ENCODE assay signal across 23 mouse cellular contexts in genomic region chr4:126415707-126416106, GRCm38 (mm10).
"Had no signal": no experiment of that assay in that cellular context is flagged by ENCODE, and none has a peak within 500 bp of the region (broad histone marks: within the 10 kb centered on the region; RNA-seq: fewer than 3 reads in every experiment).

No protein-coding gene starts in this region.

- H3K4me2 ChIP-seq: limb, embryonic 12.5 days; limb, embryonic 15.5 days; liver, embryonic 11.5 days; lung, embryonic 14.5 days; midbrain, embryonic 13.5 days; neural tube, embryonic 12.5 days; neural tube, embryonic 15.5 days had no signal

- DNase-seq: kidney, postnatal 14 days; kidney, postnatal 4 days; left cerebral cortex, postnatal 4 days; liver, postnatal 0 days; lung, embryonic 14.5 days; right cerebral cortex, adult 18-20 months; right cerebral cortex, postnatal 14 days; right cerebral cortex, postnatal 4 days; thymus, adult 2 months; thymus, postnatal 14 days; thymus, postnatal 4 days had no signal

- H3K27ac ChIP-seq: limb, embryonic 12.5 days; limb, embryonic 15.5 days; liver, embryonic 14.5 days; midbrain, embryonic 10.5 days; midbrain, embryonic 13.5 days; neural tube, embryonic 12.5 days; neural tube, embryonic 15.5 days; stomach, postnatal 0 days had no signal

- H3K4me3 ChIP-seq: limb, embryonic 12.5 days; limb, embryonic 15.5 days; megakaryocyte, embryonic 14.5 days; midbrain, embryonic 10.5 days; midbrain, embryonic 13.5 days; neural tube, embryonic 12.5 days; neural tube, embryonic 15.5 days had no signal

- H3K27me3 ChIP-seq: limb, embryonic 12.5 days; limb, embryonic 15.5 days; megakaryocyte, embryonic 14.5 days; midbrain, embryonic 13.5 days; neural tube, embryonic 12.5 days; neural tube, embryonic 15.5 days had no signal

- H3K36me3 ChIP-seq: midbrain, embryonic 10.5 days had no signal

- H3K9me3 ChIP-seq: limb, embryonic 12.5 days; limb, embryonic 15.5 days; midbrain, embryonic 10.5 days; midbrain, embryonic 13.5 days; neural tube, embryonic 12.5 days; neural tube, embryonic 15.5 days had no signal

- H3K4me1 ChIP-seq: limb, embryonic 12.5 days; limb, embryonic 15.5 days; megakaryocyte, embryonic 14.5 days; midbrain, embryonic 10.5 days; midbrain, embryonic 13.5 days; neural tube, embryonic 12.5 days; neural tube, embryonic 15.5 days had no signal

- ATAC-seq: liver, postnatal 0 days; lung, postnatal 0 days; midbrain, embryonic 13.5 days; midbrain, embryonic 16.5 days had no signal

- H3K9ac ChIP-seq: limb, embryonic 12.5 days; limb, embryonic 15.5 days; liver, embryonic 14.5 days; liver, postnatal 0 days; lung, embryonic 14.5 days; midbrain, embryonic 13.5 days; neural tube, embryonic 12.5 days; neural tube, embryonic 15.5 days had no signal
